Mouse (Mus musculus) liver, embryonic 14.5 days (tissue): ENCODE measurements around the gene Capn11. TPM values are rescaled to one million over a fixed set of nuclear protein-coding genes. Genes with fewer than 3 reads are reported as not detected.

ENCODE experiments used
- ATAC-seq: fragments of 200-750 bp; cut with Nextera tagmentation; 2 replicates; pipeline ENCODE4 v1.8.0; 2017; ENCODE audit warnings: moderate number of reproducible peaks, mild to moderate bottlenecking, moderate library complexity; ENCODE audit not compliant: insufficient read depth
- DNase-seq, 3 experiments: peaks; one replicate each; pipeline ENCODE4 v3.0.0-alpha.2; 2012 to 2013; ENCODE audit warnings: low read depth in 3 of 3, low spot score in 3 of 3
- H3K27ac ChIP-seq: fragments of 300-500 bp; sonication (generic); 2 replicates; pipeline ENCODE4 v1.5.1; 2014; ENCODE audit warnings: moderate library complexity, mild to moderate bottlenecking, control low read depth, inconsistent platforms
- H3K27me3 ChIP-seq: fragments of 300-500 bp; sonication (generic); 2 replicates; pipeline ENCODE4 v1.6.1; 2014; ENCODE audit warnings: mild to moderate bottlenecking, low read length, moderate library complexity; ENCODE audit not compliant: control insufficient read depth, insufficient read depth
- H3K36me3 ChIP-seq: fragments of 300-500 bp; sonication (generic); replicated peaks from 2 replicates; pipeline ENCODE4 v1.6.1; 2014; ENCODE audit warnings: low read depth; ENCODE audit not compliant: control insufficient read depth, insufficient read depth
- H3K4me1 ChIP-seq, 2 experiments: fragments of 200-500 bp in 1 of 2; fragments of 300-500 bp in 1 of 2; sonication (generic) in 1 of 2; replicated peaks; 2 replicates each; pipeline ENCODE4 v1.6.1; 2012 to 2014; ENCODE audit warnings: antibody characterized with exemption in 1 of 2, inconsistent platforms in 1 of 2, low read length in 1 of 2; ENCODE audit not compliant: control insufficient read depth in 2 of 2, insufficient read depth in 2 of 2
- H3K4me2 ChIP-seq: fragments of 300-500 bp; sonication (generic); 2 replicates; pipeline ENCODE4 v1.6.1; 2014; ENCODE audit warnings: low read depth, mild to moderate bottlenecking, control low read depth, moderate library complexity
- H3K4me3 ChIP-seq, 2 experiments: fragments of 200-500 bp in 1 of 2; fragments of 300-500 bp in 1 of 2; sonication (generic) in 1 of 2; 2 replicates each; pipeline ENCODE4 v1.5.1; 2012 to 2014; ENCODE audit warnings: low read depth in 2 of 2, low read length in 2 of 2, mild to moderate bottlenecking in 2 of 2, control low read depth in 1 of 2, inconsistent platforms in 1 of 2, moderate library complexity in 1 of 2; ENCODE audit not compliant: insufficient read depth in 1 of 2
- H3K9ac ChIP-seq: fragments of 300-500 bp; sonication (generic); replicated peaks from 2 replicates; pipeline ENCODE4 v1.6.1; 2014; ENCODE audit warnings: mild to moderate bottlenecking, control low read depth, moderate library complexity
- H3K9me3 ChIP-seq: fragments of 300-500 bp; sonication (generic); 2 replicates; pipeline ENCODE4 v1.6.1; 2016; ENCODE audit warnings: low read length, mixed read lengths; ENCODE audit not compliant: control insufficient read depth
- CTCF ChIP-seq: IDR thresholded peaks from 2 replicates; pipeline ENCODE4 v1.5.1; 2016; ENCODE audit warnings: antibody characterized with exemption, low read depth, control low read depth
- EP300 ChIP-seq: IDR thresholded peaks from 2 replicates; pipeline ENCODE4 v1.6.1; 2016; ENCODE audit warnings: antibody characterized with exemption, low read depth
- WGBS: fragments of 180-500 bp; shearing (Covaris S2); extraction: QIAGEN DNeasy Blood & Tissue Kit; methylation state at CpG from one replicate; pipeline ENCODE4 v1.1.7; 2014; ENCODE audit not compliant: insufficient replicate concordance; 5-methylcytosine and 5-hydroxymethylcytosine counted together
- polyA plus RNA-seq, 2 experiments: library from polyadenylated mRNA; depleted of rRNA in 1 of 2; stranded (reverse) in 1 of 2; unstranded in 1 of 2; fragments of >200 nt; fragmentation: Nextera tagmentation in 1 of 2; extraction: Ambion mirVana in 1 of 2; gene quantifications; 2 replicates each; pipeline versions ENCODE4 v1.2.1 to v1.2.3; 2012 to 2014

The Capn11 gene
- polyA plus RNA-seq, 2 experiments: not detected

DNA sequence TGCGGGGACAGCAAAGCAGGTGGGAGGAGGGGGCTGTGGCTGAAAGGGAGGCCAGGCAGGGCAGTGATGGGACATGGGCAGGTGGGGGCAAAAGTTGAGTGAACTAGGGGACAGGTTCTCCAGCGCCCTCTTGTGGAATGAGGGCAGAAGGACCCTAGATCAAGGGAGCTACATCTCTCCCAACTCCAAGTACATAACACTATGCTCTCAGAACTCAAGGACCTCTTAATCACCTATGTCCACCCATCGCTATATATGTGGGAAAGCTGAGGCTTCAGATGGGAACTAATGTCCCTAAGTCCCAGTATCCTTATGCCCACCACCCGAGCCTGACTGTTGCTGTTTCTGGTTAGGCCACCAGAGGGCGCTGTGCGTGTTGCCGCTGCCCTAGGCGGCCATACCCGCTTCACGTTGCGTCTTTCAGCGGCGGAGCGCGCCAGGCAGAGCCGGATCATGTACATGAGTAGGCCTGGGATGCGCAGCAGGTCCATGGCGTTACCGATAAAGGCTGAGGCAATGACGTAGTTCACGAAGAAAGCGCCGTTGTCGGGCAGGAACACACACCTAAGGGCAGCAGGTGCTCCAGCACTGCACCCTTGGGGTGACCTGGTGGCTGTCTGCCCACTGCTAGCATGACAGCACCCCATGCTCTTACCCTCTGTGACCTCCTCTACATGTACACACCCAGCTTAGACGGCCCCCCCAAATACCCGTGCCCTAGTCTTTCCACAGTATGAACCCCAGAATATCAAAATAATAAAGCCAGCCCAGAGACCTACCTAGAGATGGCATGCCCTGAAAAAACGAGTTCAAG is 4.2 kb upstream of the Capn11 start:
- Histone ChIP-seq H3K27me3 (no peaks in the 10 kb centered on the region), H3K27ac (no peak overlapping the region), H3K9ac (no peak overlapping the region), H3K4me2 (peak overlapping the region; percentile 37), H3K9me3 (no peaks in the 10 kb centered on the region), H3K36me3 (no peaks in the 10 kb centered on the region), H3K4me1 (0 out of 4 replicates have a peak, but pooled peaks cover 0 to 2% of the 10 kb centered on the region in 2 experiments), H3K4me3 (no peak overlapping the region)
- peak; percentile 66; the same call in 1 of the 2 replicates for ATAC-seq
- 18% methylated on average over 27 of the region's 27 CpGs for WGBS
- TF ChIP-seq CTCF (peak; percentile 97), EP300 (no peak)
- DNase-seq: peak in 1 of 3 experiments; percentile 51

GRCm38 (mm10) chr17:45655820-45656219 is 3.3 kb downstream of the Capn11 start:
- Histone ChIP-seq H3K9me3 (no peaks in the 10 kb centered on the region), H3K4me3 (no peak overlapping the region), H3K27me3 (no peaks in the 10 kb centered on the region), H3K36me3 (no peaks in the 10 kb centered on the region), H3K4me2 (no peak overlapping the region), H3K4me1 (peaks cover 6 to 7% of the 10 kb centered on the region in 2 experiments; a peak in 2 of 4 replicates), H3K9ac (no peak overlapping the region), H3K27ac (no peak overlapping the region)
- WGBS: 18% methylated on average over 6 of the region's 6 CpGs
- DNase-seq (peak in 1 of 3 experiments; percentile 20), ATAC-seq (no peak)
- peak; percentile 74 for TF ChIP-seq CTCF
- TF ChIP-seq EP300: no peak

GRCm38 (mm10) chr17:45653233-45653632 is 5.9 kb downstream of the Capn11 start:
- TF ChIP-seq CTCF (no peak), EP300 (no peak)
- Histone ChIP-seq H3K27ac (no peak overlapping the region), H3K27me3 (no peaks in the 10 kb centered on the region), H3K9ac (0 out of 2 replicates have a peak overlapping the region, but pooled peaks have one; percentile 5), H3K4me3 (no peak overlapping the region), H3K4me1 (peaks cover 6 to 7% of the 10 kb centered on the region in 2 experiments; a peak in 2 of 4 replicates), H3K9me3 (no peaks in the 10 kb centered on the region), H3K36me3 (no peaks in the 10 kb centered on the region), H3K4me2 (peak overlapping the region; percentile 20)
- DNase-seq: no peak
- WGBS: 52% methylated on average over 7 of the region's 7 CpGs
- ATAC-seq: peak; percentile 56; the same call in 1 of the 2 replicates

DNA sequence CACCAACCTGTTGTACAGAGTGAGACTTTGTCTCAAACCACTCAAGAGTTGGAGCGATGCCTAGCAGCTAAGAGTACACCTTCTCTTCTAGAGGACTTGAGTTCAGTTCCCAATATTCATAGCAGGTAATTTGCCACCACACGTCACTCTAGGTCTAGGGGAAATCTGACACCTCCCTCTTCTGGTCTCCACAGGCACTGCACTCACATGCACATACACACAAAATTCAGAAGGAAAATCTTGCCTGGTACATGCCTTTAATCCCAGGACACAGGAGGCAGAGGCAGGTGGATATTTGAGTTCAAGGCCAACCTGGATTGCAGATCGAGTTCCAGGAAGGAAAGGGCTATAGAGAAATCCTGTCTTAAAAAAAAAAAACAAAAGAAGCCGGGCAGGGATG is 14.9 kb downstream of the Capn11 start:
- H3K4me1 ChIP-seq: no peaks in the 10 kb centered on the region
- no peak overlapping the region for H3K27ac ChIP-seq
- 79% methylated on average over 4 of the region's 4 CpGs for WGBS
- peak overlapping the region in 1 of 2 experiments; percentile 5; a peak in 2 of 4 replicates for H3K4me3 ChIP-seq
- H3K27me3 ChIP-seq: no peaks in the 10 kb centered on the region
- H3K4me2 ChIP-seq: no peak overlapping the region
- DNase-seq (no peak), ATAC-seq (no peak)
- no peaks in the 10 kb centered on the region for H3K9me3 ChIP-seq
- TF ChIP-seq CTCF: 0 out of 2 replicates have a peak, but pooled peaks have one; percentile 7
- TF ChIP-seq EP300: no peak
- no peak overlapping the region for H3K9ac ChIP-seq
- H3K36me3 ChIP-seq: no peaks in the 10 kb centered on the region

DNA sequence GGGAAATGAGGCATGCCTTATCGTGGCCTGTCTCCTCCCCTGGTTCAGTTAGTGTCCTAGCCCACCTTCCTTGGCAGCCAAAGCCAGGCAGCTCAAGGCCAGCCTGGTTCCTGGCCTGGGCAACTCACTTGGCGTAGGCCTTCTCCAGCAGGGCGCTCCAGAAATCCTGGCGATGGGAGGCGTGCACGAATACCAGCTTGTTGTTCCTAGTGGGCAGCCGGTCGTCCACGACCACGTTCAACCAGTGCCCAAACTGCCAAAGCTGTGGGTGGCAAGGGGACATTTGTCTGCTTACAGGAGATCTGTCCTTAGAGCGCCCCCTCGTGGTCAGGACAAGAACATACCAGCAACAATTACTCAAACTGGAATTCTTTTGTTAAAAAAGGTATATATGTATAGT is 16.4 kb downstream of the Capn11 start:
- Histone ChIP-seq H3K27ac (no peak overlapping the region), H3K4me2 (no peak overlapping the region), H3K9me3 (no peaks in the 10 kb centered on the region), H3K4me1 (no peaks in the 10 kb centered on the region), H3K36me3 (no peaks in the 10 kb centered on the region), H3K4me3 (no peak overlapping the region), H3K27me3 (no peaks in the 10 kb centered on the region), H3K9ac (no peak overlapping the region)
- WGBS: 20% methylated on average over 12 of the region's 12 CpGs
- DNase-seq (no peak), ATAC-seq (no peak)
- no peak for TF ChIP-seq EP300
- peak; percentile 93 for TF ChIP-seq CTCF
